Mouse (Mus musculus) WW6 (cell line): ENCODE measurements around the gene Axin2.

Experiments
- DNase-seq: peaks from one replicate; pipeline ENCODE4 v3.0.0-alpha.2; 2013; ENCODE audit warnings: low read depth, low spot score

Axin2 gene

DNA sequence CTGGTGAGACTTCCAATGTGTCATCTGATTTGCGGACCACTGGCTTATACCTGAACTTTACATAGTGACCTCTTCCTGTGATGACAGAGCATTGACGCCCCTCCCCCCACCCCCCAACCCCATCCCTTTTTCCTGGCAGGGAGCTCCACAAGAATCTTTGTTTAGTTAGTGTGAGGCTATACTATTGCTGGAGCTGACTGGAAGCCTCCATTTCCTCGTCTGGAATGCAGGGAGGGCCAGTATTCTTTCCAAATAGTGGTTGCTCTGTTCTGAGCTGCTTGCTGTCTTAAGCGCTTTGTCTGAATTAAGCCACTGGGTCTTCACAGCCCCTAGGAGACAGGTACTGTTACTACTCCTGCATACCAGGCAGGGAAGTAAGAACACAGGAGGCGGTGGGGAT lies 53.7 kb downstream of the Axin2 start:
- DNase-seq, result no peak

DNA sequence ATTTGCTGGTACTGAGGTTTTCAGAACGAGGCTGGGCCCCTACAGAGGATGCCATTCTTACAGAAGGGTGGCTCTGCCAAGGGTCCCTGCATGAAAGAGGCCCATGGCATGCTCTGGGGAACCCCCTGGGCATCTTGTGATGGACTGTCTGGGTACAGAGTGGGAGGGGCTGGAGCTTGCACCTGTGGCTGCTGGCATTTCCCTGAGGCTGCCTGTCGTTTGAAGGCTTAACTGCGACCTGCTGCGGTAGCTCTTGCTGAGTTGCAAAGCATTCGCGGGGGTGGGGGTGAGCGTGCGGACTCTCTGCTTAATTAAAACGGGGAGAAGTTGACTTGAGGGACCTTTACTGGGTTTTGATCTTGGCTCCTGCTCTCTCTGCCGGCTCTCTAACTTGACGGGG lies 55.4 kb downstream of the Axin2 start:
- no peak for DNase-seq

DNA sequence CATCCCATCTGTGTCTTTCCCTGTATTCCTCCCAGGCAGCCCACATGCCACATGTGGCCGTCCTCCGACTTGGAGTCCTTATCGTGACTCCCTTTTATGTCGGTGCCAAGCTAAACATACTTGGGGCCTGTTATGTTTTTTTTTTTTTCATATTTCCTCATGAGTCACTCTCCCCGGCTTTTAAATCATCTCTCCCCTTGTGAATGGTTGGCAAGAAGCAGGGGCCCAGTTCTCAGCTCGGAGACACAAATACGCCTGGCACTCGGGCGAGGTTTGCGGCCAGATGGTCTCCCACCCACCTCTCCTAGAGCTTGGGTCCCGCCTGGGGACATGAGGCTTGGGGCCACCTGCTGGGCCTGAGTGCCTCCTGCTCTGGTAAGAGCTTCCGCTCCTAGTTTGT lies 60.4 kb downstream of the Axin2 start:
- no peak for DNase-seq

DNA sequence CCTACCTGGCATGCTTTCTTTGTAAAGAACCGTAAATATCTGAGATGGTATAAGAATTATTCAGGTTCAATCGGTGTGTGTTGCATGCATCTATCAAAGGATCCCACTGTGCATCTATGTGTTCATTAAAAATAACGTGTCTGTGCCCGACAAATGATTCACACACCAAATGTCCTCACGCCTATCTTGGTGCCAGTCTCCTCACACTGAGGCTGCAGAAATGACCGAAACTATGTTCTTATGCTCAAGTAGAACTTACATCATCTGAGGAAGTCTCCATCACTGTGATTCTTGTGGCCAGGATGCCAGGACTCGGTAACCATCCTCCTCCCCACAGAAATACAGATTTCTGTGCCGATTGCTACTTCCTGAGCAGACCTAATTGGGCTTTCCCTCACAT lies 60.9 kb downstream of the Axin2 start:
- DNase-seq, result no peak

DNA sequence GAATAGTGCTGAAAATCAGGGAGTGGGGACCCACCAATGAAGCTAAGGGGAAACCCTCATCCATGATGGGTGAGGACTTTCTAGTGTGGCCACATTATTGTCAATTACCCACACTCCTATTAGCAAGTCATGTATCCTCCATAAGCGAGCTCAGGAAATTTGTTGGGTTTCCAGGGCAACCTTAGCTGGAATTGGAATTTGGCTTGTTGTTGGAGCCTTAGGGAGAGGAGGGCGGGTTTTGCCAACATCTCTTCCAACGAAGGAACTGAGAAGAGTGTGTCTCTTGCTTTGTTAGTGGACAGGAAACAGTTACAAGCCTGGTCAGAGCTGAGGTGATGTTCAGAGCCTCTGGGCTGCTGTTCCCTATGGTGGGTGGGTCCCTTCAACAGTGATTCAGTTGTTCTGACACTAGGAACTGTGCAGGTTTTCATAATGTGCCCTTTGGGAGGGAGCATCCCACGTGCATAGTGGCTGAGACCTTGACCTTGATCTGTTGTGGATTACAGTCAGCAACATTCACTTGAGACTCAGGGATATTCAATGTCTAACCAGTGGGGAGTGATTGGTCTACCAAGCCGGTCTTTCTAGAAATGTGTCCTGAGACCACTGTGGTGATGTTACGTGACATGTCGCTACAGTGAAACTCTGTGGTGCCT lies 63.4 kb downstream of the Axin2 start:
- DNase-seq, result no peak

DNA sequence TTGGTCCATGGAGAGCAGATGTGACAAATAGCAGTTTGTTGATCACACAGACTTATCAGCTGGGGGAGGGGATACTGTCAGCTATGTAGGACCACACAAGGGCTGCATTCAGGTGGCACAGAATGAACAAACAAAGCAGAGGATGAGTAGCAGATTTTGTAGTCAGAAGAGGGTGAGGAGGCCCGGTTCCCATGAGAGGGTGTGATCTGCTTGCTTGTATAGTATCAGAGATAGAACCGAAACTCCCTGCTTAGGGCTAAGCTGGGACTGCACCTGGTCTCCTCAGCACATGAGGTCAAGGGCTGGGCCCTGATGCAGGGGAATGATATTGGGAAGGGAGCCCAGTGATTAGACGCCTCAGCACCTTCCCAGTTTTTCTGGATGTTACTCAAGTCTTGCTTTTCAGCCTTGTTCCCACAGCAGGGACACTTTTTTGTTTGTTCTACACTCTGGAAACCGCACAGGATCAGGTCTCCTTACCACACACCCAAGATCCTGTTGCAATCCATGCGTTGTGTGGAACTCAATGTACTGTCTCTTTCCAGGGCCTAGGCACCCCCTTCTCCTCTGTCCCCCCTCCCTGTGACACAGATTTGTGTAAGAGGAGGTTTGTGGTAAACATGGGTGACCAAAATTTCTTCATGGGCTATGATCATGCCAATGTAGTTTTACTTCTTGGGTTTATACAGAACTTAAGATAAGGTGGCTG lies 64.7 kb downstream of the Axin2 start:
- no peak for DNase-seq

DNA sequence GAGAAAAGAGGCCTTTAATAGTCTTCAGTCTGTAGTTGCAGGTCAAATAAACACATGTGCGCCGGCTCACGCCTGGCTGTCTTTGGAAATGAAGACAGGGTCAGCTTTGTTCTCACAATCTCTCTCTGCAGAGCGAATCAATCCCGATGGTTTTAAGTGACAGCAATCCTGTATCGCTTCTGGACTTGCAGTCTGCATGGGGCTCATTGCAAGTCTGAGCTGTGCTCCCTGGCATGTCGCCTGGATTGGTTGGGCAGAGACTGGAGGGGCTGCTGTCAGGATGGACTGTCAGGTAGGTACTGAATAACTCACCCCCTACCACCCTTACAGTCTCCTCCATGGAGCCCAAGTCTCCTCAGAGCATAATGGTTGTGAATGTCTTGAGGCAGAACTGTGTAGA lies 65.7 kb downstream of the Axin2 start:
- no peak for DNase-seq

DNA sequence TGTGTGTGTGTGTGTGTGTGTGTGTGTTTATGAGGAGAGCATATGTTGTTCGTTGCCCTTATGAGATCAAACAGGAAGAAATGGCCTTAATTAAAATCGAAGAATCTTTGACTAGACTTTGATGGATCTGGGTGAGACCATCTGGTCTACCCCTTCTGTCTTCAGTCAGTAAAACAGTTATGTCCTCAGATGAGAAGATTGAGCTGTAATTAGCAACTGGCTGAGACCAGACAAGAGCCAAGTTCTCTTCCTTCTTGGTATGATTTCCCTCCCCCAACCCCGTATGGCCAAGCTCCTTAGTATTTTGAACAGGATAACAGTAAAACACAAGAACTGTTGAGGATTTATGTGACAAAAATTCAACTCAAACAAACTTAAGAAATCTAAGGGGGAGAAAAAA lies 67.1 kb downstream of the Axin2 start:
- DNase-seq, result no peak

DNA sequence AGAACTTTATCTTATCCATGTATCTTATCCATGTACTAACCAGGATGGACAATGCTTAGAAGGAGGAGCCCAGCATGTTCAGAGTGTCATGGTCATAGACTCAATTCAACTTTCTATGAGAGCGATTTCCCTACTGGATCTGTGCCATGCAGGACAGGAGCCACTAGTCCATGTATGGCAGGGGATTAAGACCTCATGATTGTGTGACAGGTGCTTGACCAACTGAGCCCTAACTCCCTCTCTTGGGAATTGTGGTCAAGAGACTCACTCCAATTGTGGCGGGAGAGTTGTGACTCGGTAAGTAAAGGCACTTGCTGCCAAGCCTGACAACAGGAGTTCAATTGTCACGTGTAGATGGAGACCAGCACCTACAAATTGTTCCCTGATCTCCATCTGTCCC lies 67.6 kb downstream of the Axin2 start:
- no peak for DNase-seq

DNA sequence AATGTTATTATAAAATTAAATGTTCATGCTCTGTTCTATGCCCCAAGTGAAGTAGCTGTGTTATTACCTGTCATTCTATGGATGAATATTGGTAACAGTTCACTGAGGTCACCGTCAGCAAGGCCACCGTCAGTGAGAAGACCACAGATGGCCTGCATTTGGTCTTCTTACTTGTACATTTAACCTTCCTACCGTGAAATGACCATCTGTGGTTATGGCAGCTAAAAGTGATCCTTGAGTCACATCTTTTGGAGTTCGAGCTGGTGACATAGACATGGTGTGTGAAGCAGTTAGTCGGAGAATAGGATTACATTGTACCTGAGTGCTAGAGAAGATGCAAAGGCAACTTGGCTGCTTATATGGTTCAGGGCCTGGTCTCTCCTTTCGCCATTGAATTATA lies 68.1 kb downstream of the Axin2 start:
- no peak for DNase-seq

DNA sequence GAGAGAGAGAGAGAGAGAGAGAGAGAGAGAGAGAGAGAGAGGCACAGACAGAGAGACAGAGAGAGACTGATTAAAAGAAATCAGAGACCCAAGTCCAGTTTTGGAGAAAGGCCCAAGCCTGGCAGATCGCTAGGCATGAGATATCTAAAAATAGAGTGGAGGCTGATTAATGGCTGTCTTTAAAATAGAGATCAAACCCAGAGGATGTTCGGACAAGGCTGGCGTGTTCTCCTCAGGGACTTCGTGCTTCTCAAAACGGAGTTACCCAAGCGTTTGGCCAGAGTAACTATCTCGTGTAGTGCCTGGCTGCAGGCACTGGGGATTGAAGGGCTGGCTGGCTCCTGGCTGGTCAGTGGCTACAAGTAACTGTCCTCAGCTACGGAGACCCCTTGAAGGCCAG lies 69.8 kb downstream of the Axin2 start:
- no peak for DNase-seq

DNA sequence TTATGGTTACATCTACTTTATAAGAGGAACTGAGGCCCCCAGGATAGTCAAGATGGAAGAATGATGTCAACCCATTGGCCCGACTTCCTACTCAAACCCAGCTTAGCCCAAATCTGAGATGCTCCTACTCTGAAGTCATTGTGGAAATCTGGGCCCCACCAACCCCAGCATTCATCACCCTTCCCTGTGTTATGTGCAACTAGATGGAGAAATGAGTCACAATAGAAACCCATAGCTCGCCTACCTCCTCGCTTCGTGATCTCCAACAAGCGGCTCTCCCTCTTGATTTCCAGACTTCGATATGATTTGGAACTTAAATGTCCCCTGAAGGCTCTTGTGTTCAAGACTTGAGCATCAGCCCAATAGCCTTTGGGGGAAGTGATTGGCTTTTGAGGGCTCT lies 73.3 kb downstream of the Axin2 start:
- no peak for DNase-seq

DNA sequence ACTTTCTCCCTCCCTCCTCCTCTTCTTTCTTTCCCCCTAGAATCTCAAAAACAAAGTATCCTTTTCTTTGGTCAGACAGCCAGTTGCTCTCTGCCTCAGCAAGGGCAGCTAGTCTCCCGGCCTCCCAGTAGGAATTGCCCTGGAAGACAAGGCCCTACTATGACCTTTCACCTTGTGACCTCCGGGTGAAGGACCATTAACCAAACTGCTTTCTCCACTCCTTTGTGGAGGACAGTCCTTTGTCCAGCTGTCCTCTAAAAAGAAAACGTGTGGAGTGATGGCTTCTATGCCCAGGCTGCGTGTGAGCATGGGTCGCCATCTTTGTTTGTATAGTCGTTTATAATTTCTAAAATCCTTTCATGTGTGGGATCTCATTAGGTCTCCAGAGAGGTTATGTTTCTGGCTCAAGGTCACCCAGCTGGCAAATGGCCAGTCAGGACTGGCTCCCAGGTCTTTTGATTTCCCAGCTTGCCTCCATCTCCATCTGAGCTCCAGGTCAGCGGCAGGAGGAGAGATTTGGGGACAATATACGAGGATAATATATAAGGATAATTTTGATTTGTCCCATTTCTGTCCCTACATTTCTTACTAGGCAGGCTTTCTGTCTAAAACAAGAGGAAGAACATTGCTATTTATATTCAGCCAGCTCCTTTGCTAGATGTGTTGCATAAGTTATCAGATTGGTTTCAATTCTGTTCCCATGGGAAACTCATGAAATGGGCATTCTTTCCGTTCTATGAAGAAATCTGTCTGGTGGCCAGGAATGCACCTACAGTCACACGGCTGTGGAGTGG lies 75.2 kb downstream of the Axin2 start:
- DNase-seq, result no peak

DNA sequence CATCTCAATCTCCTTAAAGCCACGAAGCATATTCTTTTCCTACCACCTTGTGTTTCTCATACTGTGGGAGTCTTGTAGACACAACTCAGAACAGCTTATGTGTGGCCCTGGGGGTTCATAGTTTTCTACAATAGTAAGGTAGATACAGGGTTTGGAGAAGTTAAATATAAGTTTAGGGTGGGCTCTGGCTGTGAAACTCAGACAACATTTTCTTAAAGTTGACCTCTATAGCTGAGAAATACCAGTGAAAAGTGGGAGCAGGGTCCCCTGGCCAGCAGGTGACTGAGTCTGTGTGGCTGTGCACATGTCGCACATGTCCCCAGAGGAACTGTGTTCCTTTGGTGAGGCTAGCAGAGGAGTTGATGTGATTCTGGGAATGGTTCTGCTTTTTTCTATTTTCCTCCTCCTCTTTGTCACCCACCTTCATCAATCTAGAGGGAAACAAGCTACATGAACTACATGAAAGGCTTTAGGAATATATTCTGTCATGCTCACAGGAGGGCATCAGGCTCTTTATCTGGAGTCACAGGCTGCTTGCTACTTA lies 75.9 kb downstream of the Axin2 start:
- no peak for DNase-seq

DNA sequence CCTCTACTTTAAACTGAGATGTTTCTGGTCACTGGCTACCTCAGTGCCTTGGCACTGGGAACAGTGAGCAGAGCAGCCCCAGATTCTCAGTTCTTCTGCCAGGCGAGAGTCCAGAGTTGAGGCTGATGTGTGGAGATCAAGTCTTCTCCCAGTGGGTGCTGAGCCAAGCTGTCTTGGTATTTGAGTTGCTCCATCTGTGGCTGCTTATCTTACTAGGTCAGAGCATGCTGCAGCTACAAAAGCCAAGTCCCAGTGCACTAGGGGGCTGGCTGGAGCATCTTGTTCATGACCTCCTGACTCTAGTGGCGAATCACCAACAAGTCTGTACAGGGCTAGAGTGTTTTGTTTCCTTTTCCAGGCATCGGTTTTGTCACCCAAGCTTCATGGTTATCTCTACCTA lies 77.7 kb downstream of the Axin2 start:
- DNase-seq, result no peak
